Mouse (Mus musculus) testis, adult 2 months (tissue): ENCODE measurements around the gene Lyrm4.

Experiments used
- CTCF ChIP-seq: fragments of 200-500 bp; IDR thresholded peaks from 2 replicates; pipeline ENCODE4 v1.5.1; 2012; ENCODE audit warnings: low read depth, mild to moderate bottlenecking, inconsistent platforms, low read length, moderate library complexity; ENCODE audit not compliant: control insufficient read depth, insufficient read depth, insufficient replicate concordance
- POLR2A ChIP-seq: fragments of 200-500 bp; IDR thresholded peaks from 2 replicates; pipeline ENCODE4 v1.6.1; 2012; ENCODE audit warnings: low read depth, mild to moderate bottlenecking, inconsistent platforms, low read length, moderate library complexity; ENCODE audit not compliant: control insufficient read depth

- TF ChIP-seq CTCF (no peak), POLR2A (no peak)
These were observed 147.5 kb downstream of the Lyrm4 start for GRCm38 (mm10) chr13:35969829-35970228.
